Mouse (Mus musculus) neural tube, embryonic 11.5 days (tissue): ENCODE results near the gene Tnfsf13. TPM values are rescaled to one million over a fixed set of nuclear protein-coding genes. Genes with fewer than 3 reads are reported as not detected.
A peak's percentile ranks its signal among the peaks of the same experiment; 100 is the strongest.

Experiments used
- ATAC-seq: fragments of 200-750 bp; cut with Nextera tagmentation; 2 replicates; pipeline ENCODE4 v1.8.0; 2017; ENCODE audit warnings: moderate number of reproducible peaks, mild to moderate bottlenecking, moderate TSS enrichment, moderate library complexity; ENCODE audit not compliant: insufficient read depth, low FRiP score, low TSS enrichment
- DNase-seq: peaks from one replicate; pipeline ENCODE4 v3.0.0-alpha.2; 2015; ENCODE audit warnings: low spot score
- H3K27ac ChIP-seq: fragments of 300-500 bp; sonication (generic); 2 replicates; pipeline ENCODE4 v1.5.1; 2014; ENCODE audit warnings: low read depth, mild to moderate bottlenecking, low read length
- H3K27me3 ChIP-seq: fragments of 300-500 bp; sonication (generic); 2 replicates; pipeline ENCODE4 v1.6.1; 2014; ENCODE audit warnings: mild to moderate bottlenecking, low read length, mixed read lengths; ENCODE audit not compliant: control insufficient read depth, insufficient read depth
- H3K36me3 ChIP-seq: fragments of 300-500 bp; sonication (generic); 2 replicates; pipeline ENCODE4 v1.6.1; 2014; ENCODE audit warnings: mild to moderate bottlenecking, low read length, moderate library complexity, mixed read lengths; ENCODE audit not compliant: control insufficient read depth, insufficient read depth
- H3K4me1 ChIP-seq: fragments of 300-500 bp; sonication (generic); 2 replicates; pipeline ENCODE4 v1.6.1; 2014; ENCODE audit warnings: low read length, mixed read lengths; ENCODE audit not compliant: control insufficient read depth, insufficient read depth
- H3K4me2 ChIP-seq: fragments of 300-500 bp; sonication (generic); 2 replicates; pipeline ENCODE4 v1.6.1; 2014; ENCODE audit warnings: low read depth, mild to moderate bottlenecking, moderate library complexity
- H3K4me3 ChIP-seq: fragments of 300-500 bp; sonication (generic); 2 replicates; pipeline ENCODE4 v1.5.1; 2014; ENCODE audit warnings: low read depth, low read length
- H3K9ac ChIP-seq: fragments of 300-500 bp; sonication (generic); 2 replicates; pipeline ENCODE4 v1.6.1; 2014; ENCODE audit warnings: mild to moderate bottlenecking, low read length
- H3K9me3 ChIP-seq: fragments of 300-500 bp; sonication (generic); 2 replicates; pipeline ENCODE4 v1.6.1; 2016; ENCODE audit warnings: low read length; ENCODE audit not compliant: control insufficient read depth
- WGBS: fragments of 180-500 bp; shearing (Covaris S2); extraction: QIAGEN DNeasy Blood & Tissue Kit; methylation state at CpG from one replicate; pipeline ENCODE4 v1.1.7; 2014; 5-methylcytosine and 5-hydroxymethylcytosine counted together
- polyA plus RNA-seq: library from polyadenylated mRNA; unstranded; fragments of >200 nt; fragmentation: Nextera tagmentation; extraction: Ambion mirVana; gene quantifications from 2 replicates; pipeline ENCODE4 v1.2.1, GENCODE M21; 2014

The Tnfsf13 gene
- polyA plus RNA-seq, 1 experiment from 2014 or later = not detected

GRCm38 (mm10) chr11:69680136-69680855, 5.3 kb downstream of the Tnfsf13 start:
- peak overlapping the region; percentile 88 for H3K4me2 ChIP-seq
- 94% methylated on average over 30 of the region's 30 CpGs for WGBS
- no peak overlapping the region for H3K4me3 ChIP-seq
- H3K27me3 ChIP-seq = no peaks in the 10 kb centered on the region
- DNase-seq (no peak), ATAC-seq (no peak)
- no peak overlapping the region for H3K9ac ChIP-seq
- no peaks in the 10 kb centered on the region for H3K9me3 ChIP-seq
- peaks cover 10% of the 10 kb centered on the region for H3K4me1 ChIP-seq
- peaks cover 6% of the 10 kb centered on the region for H3K36me3 ChIP-seq
- H3K27ac ChIP-seq = no peak overlapping the region

- no peak overlapping the region for H3K27ac ChIP-seq
- H3K4me1 ChIP-seq = peaks cover 10% of the 10 kb centered on the region
- no peak overlapping the region for H3K4me2 ChIP-seq
- DNase-seq = no peak
- WGBS = 100% methylated on average over 2 of the region's 2 CpGs
- no peak overlapping the region for H3K9ac ChIP-seq
- no peak for ATAC-seq
- peaks cover 6% of the 10 kb centered on the region for H3K36me3 ChIP-seq
- H3K27me3 ChIP-seq = no peaks in the 10 kb centered on the region
- H3K4me3 ChIP-seq = no peak overlapping the region
- no peaks in the 10 kb centered on the region for H3K9me3 ChIP-seq
These were observed 6.4 kb downstream of the Tnfsf13 start for GRCm38 (mm10) chr11:69679144-69679543.

GRCm38 (mm10) chr11:69672211-69672706, 13.3 kb downstream of the Tnfsf13 start, which contains the start of gene Eif4a1:
Gene Eif4a1 (minus strand): TSS chr11:69672423.
- Histone ChIP-seq H3K9me3 (no peaks in the 10 kb centered on the region), H3K4me2 (peak within 1 kb of the TSS; percentile 86), H3K4me1 (peaks cover 16% of the 10 kb centered on the region), H3K4me3 (peak within 1 kb of the TSS; percentile 97), H3K27me3 (no peaks in the 10 kb centered on the region), H3K36me3 (peaks cover 29% of the 10 kb centered on the region), H3K27ac (peak within 1 kb of the TSS; percentile 96), H3K9ac (peak within 1 kb of the TSS; percentile 99)
- peak; percentile 96 for ATAC-seq
- WGBS = 0% methylated on average over 36 of the region's 36 CpGs
- peak; percentile 100 for DNase-seq

GRCm38 (mm10) chr11:69671726-69672124, 13.9 kb downstream of the Tnfsf13 start:
- DNase-seq = no peak

GRCm38 (mm10) chr11:69670786-69671725, 14.5 kb downstream of the Tnfsf13 start:
- peak overlapping the region; percentile 86 for H3K4me2 ChIP-seq
- peaks cover 16% of the 10 kb centered on the region for H3K4me1 ChIP-seq
- H3K9me3 ChIP-seq = no peaks in the 10 kb centered on the region
- ATAC-seq (peak; percentile 48), DNase-seq (peak; percentile 95)
- peak overlapping the region; percentile 97 for H3K4me3 ChIP-seq
- peaks cover 29% of the 10 kb centered on the region for H3K36me3 ChIP-seq
- peak overlapping the region; percentile 96 for H3K27ac ChIP-seq
- 1% methylated on average over 56 of the region's 61 CpGs for WGBS
- H3K27me3 ChIP-seq = no peaks in the 10 kb centered on the region
- H3K9ac ChIP-seq = peak overlapping the region; percentile 99

More at GRCm38 (mm10) chr11:69671726-69672124, 13.9 kb downstream of the Tnfsf13 start:
- H3K4me3 ChIP-seq = peak overlapping the region; percentile 97
- H3K27me3 ChIP-seq = no peaks in the 10 kb centered on the region
- peak overlapping the region; percentile 86 for H3K4me2 ChIP-seq
- ATAC-seq = 0 out of 2 replicates have a peak, but pooled peaks have one; percentile 17
- peaks cover 29% of the 10 kb centered on the region for H3K36me3 ChIP-seq
- H3K27ac ChIP-seq = peak overlapping the region; percentile 96
- under 1% methylated on average over 41 of the region's 43 CpGs for WGBS
- H3K9me3 ChIP-seq = no peaks in the 10 kb centered on the region
- H3K9ac ChIP-seq = peak overlapping the region; percentile 99
- peaks cover 16% of the 10 kb centered on the region for H3K4me1 ChIP-seq

- peaks cover 33% of the 10 kb centered on the region for H3K36me3 ChIP-seq
- H3K9ac ChIP-seq = no peak overlapping the region
- DNase-seq = no peak
- ATAC-seq = no peak
- H3K9me3 ChIP-seq = no peaks in the 10 kb centered on the region
- no peak overlapping the region for H3K27ac ChIP-seq
- H3K4me1 ChIP-seq = peaks cover 17% of the 10 kb centered on the region
- 90% methylated on average over 3 of the region's 3 CpGs for WGBS
- no peak overlapping the region for H3K4me3 ChIP-seq
- H3K4me2 ChIP-seq = no peak overlapping the region
- H3K27me3 ChIP-seq = no peaks in the 10 kb centered on the region
These were observed 18.9 kb downstream of the Tnfsf13 start for GRCm38 (mm10) chr11:69666665-69667005.

GRCm38 (mm10) chr11:69665961-69666664, 19.5 kb downstream of the Tnfsf13 start, which contains the start of gene Cd68:
Gene Cd68 (minus strand): TSS chr11:69666153.
- DNase-seq (no peak), ATAC-seq (no peak)
- H3K4me1 ChIP-seq = peaks cover 20% of the 10 kb centered on the region
- H3K36me3 ChIP-seq = peaks cover 33% of the 10 kb centered on the region
- WGBS = 39% methylated on average over 7 of the region's 7 CpGs
- no peak within 1 kb of the TSS for H3K4me2 ChIP-seq
- H3K27me3 ChIP-seq = no peaks in the 10 kb centered on the region
- H3K9ac ChIP-seq = no peak within 1 kb of the TSS
- no peaks in the 10 kb centered on the region for H3K9me3 ChIP-seq
- no peak within 1 kb of the TSS for H3K27ac ChIP-seq
- no peak within 1 kb of the TSS for H3K4me3 ChIP-seq

- WGBS = 82% methylated on average over 9 of the region's 9 CpGs
- H3K36me3 ChIP-seq = peaks cover 31% of the 10 kb centered on the region
- H3K9ac ChIP-seq = no peak overlapping the region
- peaks cover 19% of the 10 kb centered on the region for H3K4me1 ChIP-seq
- H3K27me3 ChIP-seq = no peaks in the 10 kb centered on the region
- H3K27ac ChIP-seq = no peak overlapping the region
- no peak overlapping the region for H3K4me3 ChIP-seq
- no peak for DNase-seq
- ATAC-seq = no peak
- H3K4me2 ChIP-seq = no peak overlapping the region
- no peaks in the 10 kb centered on the region for H3K9me3 ChIP-seq
These were observed 20.1 kb downstream of the Tnfsf13 start for GRCm38 (mm10) chr11:69665457-69665960.
